Mouse (Mus musculus) G1E (cell line): Measurements from ENCODE around the gene Riox1. TPM values are rescaled to one million over a fixed set of nuclear protein-coding genes. Genes with fewer than 3 reads are reported as not detected.

Experiments
- polyA plus RNA-seq: library from polyadenylated mRNA; stranded (reverse); fragments of >175 nt; gene quantifications from 2 replicates; pipeline ENCODE4 v1.2.3, GENCODE M21; 2012
- total RNA-seq, 2 experiments: library from RNA; stranded (forward) in 1 of 2; stranded (reverse) in 1 of 2; fragments of 200-1000 nt in 1 of 2; fragments of >200 nt in 1 of 2; fragmentation: Nextera tagmentation in 1 of 2; gene quantifications; 2 replicates each; pipeline ENCODE4 v1.2.3; 2014 to 2017

The Riox1 gene
- total and polyA plus RNA-seq, 3 experiments = 25.8 to 107 (median 28.0) TPM

Other genes starting within 250 kb of the Riox1 start
- not detected in 2 replicates for gene Papln, start 187.0 kb upstream of the Riox1 start, total RNA-seq (2014; fragmentation: Nextera tagmentation)
- 0.05 and 0.06 TPM in 2 replicates for gene Papln, start 187.0 kb upstream of the Riox1 start, total RNA-seq (2017)
- gene Papln, start 187.0 kb upstream of the Riox1 start, polyA plus RNA-seq = 0.03 and 0.07 TPM in 2 replicates
- gene Numb, start 28.7 kb upstream of the Riox1 start, total RNA-seq (2014; fragmentation: Nextera tagmentation) = 50.2 and 65.8 TPM in 2 replicates
- 52.8 and 58.1 TPM in 2 replicates for gene Numb, start 28.7 kb upstream of the Riox1 start, total RNA-seq (2017)
- 34.4 and 40.1 TPM in 2 replicates for gene Numb, start 28.7 kb upstream of the Riox1 start, polyA plus RNA-seq
- not detected in 2 replicates for gene Heatr4, start 34.2 kb downstream of the Riox1 start, total RNA-seq (2014; fragmentation: Nextera tagmentation)
- gene Heatr4, start 34.2 kb downstream of the Riox1 start, total RNA-seq (2017) = 0.06 and 0.22 TPM in 2 replicates
- gene Heatr4, start 34.2 kb downstream of the Riox1 start, polyA plus RNA-seq = not detected in 2 replicates
- not detected in 2 replicates for gene Acot2, start 37.3 kb downstream of the Riox1 start, total RNA-seq (2014; fragmentation: Nextera tagmentation)
- 0.22 TPM in 1 of 2 replicates, not detected in the other for gene Acot2, start 37.3 kb downstream of the Riox1 start, total RNA-seq (2017)
- 0.02 TPM in 1 of 2 replicates, not detected in the other for gene Acot2, start 37.3 kb downstream of the Riox1 start, polyA plus RNA-seq
- gene Acot1, start 58.9 kb downstream of the Riox1 start, total RNA-seq (2014; fragmentation: Nextera tagmentation) = not detected in 2 replicates
- 0.11 TPM in 1 of 2 replicates, not detected in the other for gene Acot1, start 58.9 kb downstream of the Riox1 start, total RNA-seq (2017)
- not detected in 2 replicates for gene Acot1, start 58.9 kb downstream of the Riox1 start, polyA plus RNA-seq
- gene Acot4, start 87.8 kb downstream of the Riox1 start, total RNA-seq (2014; fragmentation: Nextera tagmentation) = not detected in 2 replicates
- gene Acot4, start 87.8 kb downstream of the Riox1 start, total RNA-seq (2017) = 0.05 and 0.06 TPM in 2 replicates
- gene Acot4, start 87.8 kb downstream of the Riox1 start, polyA plus RNA-seq = not detected in 2 replicates
- gene Gm49366, start 88.3 kb downstream of the Riox1 start, total RNA-seq (2014; fragmentation: Nextera tagmentation) = not detected in 2 replicates
- not detected in 2 replicates for gene Gm49366, start 88.3 kb downstream of the Riox1 start, total RNA-seq (2017)
- gene Gm49366, start 88.3 kb downstream of the Riox1 start, polyA plus RNA-seq = not detected in 2 replicates
- not detected in 2 replicates for gene Acot3, start 101.5 kb downstream of the Riox1 start, total RNA-seq (2014; fragmentation: Nextera tagmentation)
- gene Acot3, start 101.5 kb downstream of the Riox1 start, total RNA-seq (2017) = not detected in 2 replicates
- gene Acot3, start 101.5 kb downstream of the Riox1 start, polyA plus RNA-seq = 0.03 TPM in 2 replicates
- not detected in 2 replicates for gene Acot5, start 118.7 kb downstream of the Riox1 start, total RNA-seq (2014; fragmentation: Nextera tagmentation)
- not detected in 2 replicates for gene Acot5, start 118.7 kb downstream of the Riox1 start, total RNA-seq (2017)
- not detected in 2 replicates for gene Acot5, start 118.7 kb downstream of the Riox1 start, polyA plus RNA-seq
- not detected in 2 replicates for gene Acot6, start 150.0 kb downstream of the Riox1 start, total RNA-seq (2014; fragmentation: Nextera tagmentation)
- gene Acot6, start 150.0 kb downstream of the Riox1 start, total RNA-seq (2017) = 0.12 and 0.33 TPM in 2 replicates
- not detected in 2 replicates for gene Acot6, start 150.0 kb downstream of the Riox1 start, polyA plus RNA-seq
- 1.1 and 3.6 TPM in 2 replicates for gene Dnal1, start 163.8 kb downstream of the Riox1 start, total RNA-seq (2014; fragmentation: Nextera tagmentation)
- gene Dnal1, start 163.8 kb downstream of the Riox1 start, total RNA-seq (2017) = 0.49 and 0.76 TPM in 2 replicates
- 0.01 and 0.14 TPM in 2 replicates for gene Dnal1, start 163.8 kb downstream of the Riox1 start, polyA plus RNA-seq
- gene Pnma1, start 197.9 kb downstream of the Riox1 start, total RNA-seq (2014; fragmentation: Nextera tagmentation) = 0.58 and 0.83 TPM in 2 replicates
- 0.76 and 1.5 TPM in 2 replicates for gene Pnma1, start 197.9 kb downstream of the Riox1 start, total RNA-seq (2017)
- 0.14 TPM in 2 replicates for gene Pnma1, start 197.9 kb downstream of the Riox1 start, polyA plus RNA-seq